Mouse (Mus musculus): ENCODE results near the gene Rtkn2.

GRCm38 (mm10) chr10:67936944-67937343 lies 42.4 kb upstream of the Rtkn2 start:
- no peak for TF ChIP-seq FLI1 (IDR thresholded peaks at IDR 0.05; ENCODE audit: low read length)
- TF ChIP-seq GATA1 (IDR thresholded peaks at IDR 0.05; ENCODE audit: borderline replicate concordance, low read length), result no peak
